Mouse (Mus musculus) CH12.LX (cell line): ENCODE measurements around the gene Stk39. TPM values are rescaled to one million over a fixed set of nuclear protein-coding genes. Genes with fewer than 3 reads are reported as not detected.

Source experiments
- DNase-seq: peaks from one replicate; pipeline ENCODE4 v3.0.0-alpha.2; 2013; ENCODE audit errors: extremely low read depth
- H3K27ac ChIP-seq: 2 replicates; pipeline ENCODE4 v1.5.1; 2012; ENCODE audit warnings: low read depth, mild to moderate bottlenecking, control low read depth, moderate library complexity; ENCODE audit not compliant: insufficient read depth
- H3K27me3 ChIP-seq: replicated peaks from 2 replicates; pipeline ENCODE3; 2012; ENCODE audit warnings: inconsistent platforms
- H3K36me3 ChIP-seq, 2 experiments: replicated peaks in 1 of 2; 2 replicates each; pipeline versions ENCODE3 to v1.6.1; 2012; ENCODE audit warnings: inconsistent platforms in 1 of 2, low read length in 1 of 2, mild to moderate bottlenecking in 1 of 2, mixed read lengths in 1 of 2, moderate library complexity in 1 of 2; ENCODE audit not compliant: control insufficient read depth in 1 of 2, insufficient read depth in 1 of 2
- H3K4me1 ChIP-seq, 2 experiments: 2 replicates each; pipeline ENCODE4 v1.6.1; 2012; ENCODE audit warnings: inconsistent platforms in 1 of 2, moderate library complexity in 1 of 2; ENCODE audit not compliant: insufficient read depth in 2 of 2, control insufficient read depth in 1 of 2
- H3K4me2 ChIP-seq: 2 replicates; pipeline ENCODE4 v1.6.1; 2012; ENCODE audit warnings: low read depth, mild to moderate bottlenecking, control low read depth; ENCODE audit not compliant: poor library complexity, insufficient read depth, severe bottlenecking
- H3K4me3 ChIP-seq, 3 experiments: fragments of 150-350 bp in 1 of 3; sonication (generic) in 1 of 3; replicated peaks in 1 of 3; 2 replicates each; pipeline versions ENCODE3 to v1.5.1; 2011 to 2012; ENCODE audit warnings: low read depth in 2 of 3, low read length in 2 of 3, mild to moderate bottlenecking in 2 of 3, moderate library complexity in 2 of 3, control low read depth in 1 of 3, improper control_type of control experiment in 1 of 3, inconsistent platforms in 1 of 3, mixed read lengths in 1 of 3; ENCODE audit not compliant: poor library complexity in 1 of 3
- H3K79me2 ChIP-seq: replicated peaks from 2 replicates; pipeline ENCODE4 v1.6.1; 2012; ENCODE audit warnings: mild to moderate bottlenecking, moderate library complexity; ENCODE audit not compliant: control insufficient read depth, poor library complexity, insufficient read depth, severe bottlenecking; ENCODE audit errors: extremely low read depth
- H3K9ac ChIP-seq: 2 replicates; pipeline ENCODE4 v1.6.1; 2012; ENCODE audit warnings: low read depth, mild to moderate bottlenecking, control low read depth, moderate library complexity; ENCODE audit not compliant: insufficient read depth
- H3K9me3 ChIP-seq: replicated peaks from 2 replicates; pipeline ENCODE3; 2012; ENCODE audit warnings: low read length, inconsistent platforms, mixed read lengths
- CHD2 ChIP-seq: IDR thresholded peaks from 2 replicates; pipeline ENCODE4 v1.6.1; 2011; ENCODE audit warnings: low read length, improper control_type of control experiment
- E2F4 ChIP-seq: IDR thresholded peaks from 2 replicates; pipeline ENCODE4 v1.6.1; 2011; ENCODE audit warnings: low read depth, low read length, improper control_type of control experiment; ENCODE audit not compliant: insufficient replicate concordance
- ELF1 ChIP-seq: IDR thresholded peaks from 2 replicates; pipeline ENCODE4 v1.6.1; 2014; ENCODE audit warnings: low read depth, mild to moderate bottlenecking, inconsistent platforms, low read length, improper control_type of control experiment
- ETS1 ChIP-seq: conservative IDR thresholded peaks from 2 replicates; pipeline ENCODE4 v1.6.1; 2012; ENCODE audit warnings: low read depth, mild to moderate bottlenecking, inconsistent platforms, low read length, improper control_type of control experiment, moderate library complexity
- GABPA ChIP-seq: IDR thresholded peaks from 2 replicates; pipeline ENCODE4 v1.6.1; 2012; ENCODE audit warnings: low read depth, low read length, improper control_type of control experiment, inconsistent platforms; ENCODE audit not compliant: insufficient replicate concordance
- IRF4 ChIP-seq: IDR thresholded peaks from 2 replicates; pipeline ENCODE4 v1.6.1; 2014; ENCODE audit warnings: low read depth, mild to moderate bottlenecking, inconsistent platforms, low read length, improper control_type of control experiment
- KAT2A ChIP-seq: IDR thresholded peaks from 2 replicates; pipeline ENCODE4 v1.6.1; 2012; ENCODE audit warnings: low read length, improper control_type of control experiment, inconsistent platforms; ENCODE audit not compliant: insufficient replicate concordance
- MXI1 ChIP-seq: IDR thresholded peaks from 2 replicates; pipeline ENCODE4 v1.6.1; 2011; ENCODE audit warnings: mild to moderate bottlenecking, low read depth, low read length, improper control_type of control experiment
- NELFE ChIP-seq: IDR thresholded peaks from 2 replicates; pipeline ENCODE4 v1.6.1; 2011; ENCODE audit warnings: low read depth, low read length, improper control_type of control experiment
- PAX5 ChIP-seq: IDR thresholded peaks from 2 replicates; pipeline ENCODE4 v1.6.1; 2012; ENCODE audit warnings: low read length, inconsistent platforms, mixed read lengths
- POLR2A ChIP-seq: IDR thresholded peaks from 2 replicates; pipeline ENCODE4 v1.6.1; 2011; ENCODE audit warnings: low read depth, mild to moderate bottlenecking, improper control_type of control experiment, low read length
- TBP ChIP-seq: conservative IDR thresholded peaks from 2 replicates; pipeline ENCODE4 v1.6.1; 2011; ENCODE audit warnings: low read depth, low read length, improper control_type of control experiment
- TCF12 ChIP-seq: IDR thresholded peaks from 2 replicates; pipeline ENCODE4 v1.6.1; 2014; ENCODE audit warnings: low read depth, mild to moderate bottlenecking, inconsistent platforms, low read length, improper control_type of control experiment
- UBTF ChIP-seq: IDR thresholded peaks from 2 replicates; pipeline ENCODE4 v1.6.1; 2012; ENCODE audit warnings: low read depth, mild to moderate bottlenecking, inconsistent platforms, low read length, improper control_type of control experiment, moderate library complexity
- USF1 ChIP-seq: IDR thresholded peaks from 2 replicates; pipeline ENCODE4 v1.6.1; 2014; ENCODE audit warnings: low read depth, mild to moderate bottlenecking, inconsistent platforms, low read length, improper control_type of control experiment
- USF2 ChIP-seq: conservative IDR thresholded peaks from 2 replicates; pipeline ENCODE4 v1.6.1; 2011; ENCODE audit warnings: low read depth, low read length, improper control_type of control experiment
- ZKSCAN1 ChIP-seq: IDR thresholded peaks from 2 replicates; pipeline ENCODE4 v1.6.1; 2012; ENCODE audit warnings: low read depth, inconsistent platforms, low read length, improper control_type of control experiment, borderline replicate concordance
- ZMIZ1 ChIP-seq: IDR thresholded peaks from 2 replicates; pipeline ENCODE4 v1.6.1; 2012; ENCODE audit warnings: low read depth, mild to moderate bottlenecking, inconsistent platforms, low read length, improper control_type of control experiment
- dilution Hi-C: fragments of 300-500 bp; cut with MboI; formaldehyde crosslinking; loops from 2 replicates; pipeline ENCODE4 v1.14.3; 2020; ENCODE audit warnings: low sequenced_read_pairs; ENCODE audit not compliant: extremely low pct_unique_long_range_greater_than_20kb, extremely low pct_ligation_motif_present
- in situ Hi-C: fragments of 300-500 bp; cut with MboI; formaldehyde crosslinking; loops from 3 replicates; pipeline ENCODE4 v1.14.3; 2019; ENCODE audit warnings: low sequenced_read_pairs, low pct_ligation_motif_present, low pct_unique_long_range_greater_than_20kb, mixed read lengths
- polyA plus RNA-seq: library from polyadenylated mRNA; unstranded; fragments of >175 nt; gene quantifications from 2 replicates; pipeline ENCODE4 v1.2.1, GENCODE M21; 2012; ENCODE audit warnings: low read depth; ENCODE audit not compliant: insufficient read length
- total RNA-seq, 2 experiments: library from RNA; depleted of rRNA; stranded (reverse); fragments of 300-350 nt in 1 of 2; fragments of >200 nt in 1 of 2; gene quantifications; 2 replicates each; pipeline ENCODE4 v1.2.3; 2012 to 2014

Gene Stk39
- total and polyA plus RNA-seq, 3 experiments: not detected

- H3K9ac ChIP-seq: no peak overlapping the region
- no peaks in the 10 kb centered on the region for H3K27me3 ChIP-seq
- no peaks in the 10 kb centered on the region for H3K79me2 ChIP-seq
- H3K36me3 ChIP-seq: no peaks in the 10 kb centered on the region
- dilution Hi-C loops (no loop called here), in situ Hi-C loops (no loop called here)
- no peak for TF ChIP-seq USF2
- TF ChIP-seq ELF1: no peak
- no peak for TF ChIP-seq E2F4
- no peak for TF ChIP-seq USF1
- no peak for TF ChIP-seq ETS1
- TF ChIP-seq PAX5: no peak
- no peak for TF ChIP-seq GABPA
- TF ChIP-seq ZMIZ1: no peak
- peaks cover 69% of the 10 kb centered on the region for H3K9me3 ChIP-seq
- no peaks in the 10 kb centered on the region for H3K4me1 ChIP-seq
- H3K4me2 ChIP-seq: no peak overlapping the region
- no peak overlapping the region for H3K27ac ChIP-seq
- no peak for DNase-seq
- no peak overlapping the region for H3K4me3 ChIP-seq
These were observed 14.0 kb downstream of the Stk39 start for GRCm38 (mm10) chr2:68458115-68458514.

- no peak overlapping the region for H3K4me3 ChIP-seq
- in situ Hi-C loops (no loop called here), dilution Hi-C loops (no loop called here)
- H3K27ac ChIP-seq: no peak overlapping the region
- TF ChIP-seq IRF4: no peak
- no peak for TF ChIP-seq E2F4
- no peak for TF ChIP-seq USF1
- TF ChIP-seq USF2: no peak
- no peak for TF ChIP-seq TBP
- TF ChIP-seq TCF12: no peak
- TF ChIP-seq UBTF: no peak
- TF ChIP-seq ETS1: no peak
- no peak for TF ChIP-seq MXI1
- TF ChIP-seq ZKSCAN1: no peak
- no peak for TF ChIP-seq ELF1
- TF ChIP-seq KAT2A: no peak
- TF ChIP-seq NELFE: no peak
- no peak for TF ChIP-seq CHD2
- no peak for TF ChIP-seq POLR2A
- H3K79me2 ChIP-seq: no peaks in the 10 kb centered on the region
- H3K4me1 ChIP-seq: no peaks in the 10 kb centered on the region
- H3K36me3 ChIP-seq: no peaks in the 10 kb centered on the region
- H3K27me3 ChIP-seq: no peaks in the 10 kb centered on the region
- H3K4me2 ChIP-seq: no peak overlapping the region
- no peak for DNase-seq
- no peak overlapping the region for H3K9ac ChIP-seq
- peaks cover 64% of the 10 kb centered on the region for H3K9me3 ChIP-seq
These were observed 14.5 kb downstream of the Stk39 start for GRCm38 (mm10) chr2:68457455-68458032.
